Mouse (Mus musculus): ENCODE data around the gene Ldlrad1. TPM values are rescaled to one million over a fixed set of nuclear protein-coding genes. Genes with fewer than 3 reads are reported as not detected.

Ldlrad1 gene
- polyA plus RNA-seq, 1 experiment from 2014 or later, result not detected

GRCm38 (mm10) chr4:107247110-107247509 lies 38.1 kb downstream of the Ldlrad1 start:
- peaks cover 21% of the 10 kb centered on the region for H3K4me1 ChIP-seq
- WGBS, result 80% methylated on average over 9 of the region's 9 CpGs
- H3K27me3 ChIP-seq, result no peaks in the 10 kb centered on the region
- no peak overlapping the region for H3K4me3 ChIP-seq
- no peak overlapping the region for H3K9ac ChIP-seq (replicated peaks)
- 0 out of 2 replicates have a peak, but pooled peaks cover 12% of the 10 kb centered on the region for H3K36me3 ChIP-seq
- no peak overlapping the region for H3K27ac ChIP-seq (replicated peaks)
- no peak overlapping the region for H3K4me2 ChIP-seq (replicated peaks)
- no peaks in the 10 kb centered on the region for H3K9me3 ChIP-seq
- ATAC-seq (ENCODE audit: low FRiP score, low read depth), result no peak

- 84% methylated on average over 3 of the region's 3 CpGs for WGBS
- no peak overlapping the region for H3K4me2 ChIP-seq (replicated peaks)
- no peaks in the 10 kb centered on the region for H3K9me3 ChIP-seq
- no peak overlapping the region for H3K27ac ChIP-seq (replicated peaks)
- peaks cover 28% of the 10 kb centered on the region for H3K4me1 ChIP-seq
- no peaks in the 10 kb centered on the region for H3K27me3 ChIP-seq
- H3K36me3 ChIP-seq, result 0 out of 2 replicates have a peak, but pooled peaks cover 10% of the 10 kb centered on the region
- no peak overlapping the region for H3K4me3 ChIP-seq
- no peak overlapping the region for H3K9ac ChIP-seq (replicated peaks)
- no peak for ATAC-seq (ENCODE audit: low FRiP score, low read depth)
Measured at GRCm38 (mm10) chr4:107248061-107248460, 39.1 kb downstream of the Ldlrad1 start.

DNA sequence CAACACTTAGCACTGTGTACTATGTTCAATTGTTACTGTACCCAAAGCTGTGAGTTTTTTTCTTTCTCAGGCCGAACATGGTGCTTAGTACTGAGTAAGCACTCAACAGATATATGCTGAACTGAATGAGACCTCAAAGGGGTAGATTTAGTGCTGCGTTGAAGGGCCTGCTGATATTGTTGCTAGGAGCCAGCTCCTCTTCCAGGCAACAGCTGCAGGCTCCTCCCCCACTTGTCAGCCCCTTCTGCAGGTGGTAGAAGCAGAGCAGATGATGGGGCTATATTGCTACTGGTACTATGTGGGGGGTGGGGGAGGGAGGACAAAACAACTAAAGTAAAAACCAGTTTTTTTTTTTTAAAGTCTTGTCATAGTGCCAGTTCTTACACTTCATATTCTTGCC lies 40.5 kb downstream of the Ldlrad1 start:
- Histone ChIP-seq H3K9me3 (no peaks in the 10 kb centered on the region), H3K4me3 (no peak overlapping the region), H3K4me1 (peaks cover 27% of the 10 kb centered on the region), H3K27me3 (no peaks in the 10 kb centered on the region), H3K4me2 (replicated peaks) (no peak overlapping the region), H3K9ac (replicated peaks) (no peak overlapping the region), H3K36me3 (0 out of 2 replicates have a peak, but pooled peaks cover 8% of the 10 kb centered on the region), H3K27ac (replicated peaks) (no peak overlapping the region; the same call in 1 of the 2 replicates)
- no peak for ATAC-seq (ENCODE audit: low FRiP score, low read depth)
- WGBS, result 53% methylated on average over 2 of the region's 2 CpGs

- Histone ChIP-seq H3K4me2 (replicated peaks) (no peak overlapping the region), H3K4me1 (peaks cover 28% of the 10 kb centered on the region), H3K27me3 (no peaks in the 10 kb centered on the region), H3K27ac (replicated peaks) (no peak overlapping the region), H3K4me3 (no peak overlapping the region), H3K9ac (replicated peaks) (no peak overlapping the region), H3K36me3 (0 out of 2 replicates have a peak, but pooled peaks cover 8% of the 10 kb centered on the region), H3K9me3 (no peaks in the 10 kb centered on the region)
- no peak for ATAC-seq (ENCODE audit: low FRiP score, low read depth)
- WGBS, result 25% methylated on average over 4 of the region's 4 CpGs
Measured at GRCm38 (mm10) chr4:107250494-107250893, 41.5 kb downstream of the Ldlrad1 start.

DNA sequence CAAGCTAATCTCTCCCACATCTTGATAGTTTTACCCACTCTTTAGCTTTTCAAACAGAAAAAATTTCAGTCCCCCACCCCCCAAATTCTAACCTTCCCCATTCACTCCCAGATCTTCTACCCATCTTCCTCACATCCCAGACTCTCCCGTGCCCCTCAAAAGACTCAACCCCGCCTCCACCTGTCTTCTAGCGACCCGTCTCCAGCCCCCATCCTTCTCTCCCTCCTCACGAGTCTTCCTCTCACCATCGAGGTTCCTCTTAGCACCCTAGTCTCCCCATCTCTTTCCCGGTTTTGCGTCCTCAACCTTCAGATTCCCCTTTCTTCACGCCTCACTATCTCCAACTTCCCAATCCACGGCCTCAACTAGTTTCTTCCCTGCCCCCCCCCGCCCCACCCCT lies 43.5 kb downstream of the Ldlrad1 start:
- Histone ChIP-seq H3K4me1 (peaks cover 28% of the 10 kb centered on the region), H3K27me3 (no peaks in the 10 kb centered on the region), H3K9ac (replicated peaks) (peak overlapping the region; percentile 77), H3K27ac (replicated peaks) (no peak overlapping the region), H3K9me3 (no peaks in the 10 kb centered on the region), H3K36me3 (no peaks in the 10 kb centered on the region), H3K4me3 (peak overlapping the region; percentile 74), H3K4me2 (replicated peaks) (peak overlapping the region; percentile 76)
- ATAC-seq (ENCODE audit: low FRiP score, low read depth), result no peak
- WGBS, result under 1% methylated on average over 11 of the region's 11 CpGs

DNA sequence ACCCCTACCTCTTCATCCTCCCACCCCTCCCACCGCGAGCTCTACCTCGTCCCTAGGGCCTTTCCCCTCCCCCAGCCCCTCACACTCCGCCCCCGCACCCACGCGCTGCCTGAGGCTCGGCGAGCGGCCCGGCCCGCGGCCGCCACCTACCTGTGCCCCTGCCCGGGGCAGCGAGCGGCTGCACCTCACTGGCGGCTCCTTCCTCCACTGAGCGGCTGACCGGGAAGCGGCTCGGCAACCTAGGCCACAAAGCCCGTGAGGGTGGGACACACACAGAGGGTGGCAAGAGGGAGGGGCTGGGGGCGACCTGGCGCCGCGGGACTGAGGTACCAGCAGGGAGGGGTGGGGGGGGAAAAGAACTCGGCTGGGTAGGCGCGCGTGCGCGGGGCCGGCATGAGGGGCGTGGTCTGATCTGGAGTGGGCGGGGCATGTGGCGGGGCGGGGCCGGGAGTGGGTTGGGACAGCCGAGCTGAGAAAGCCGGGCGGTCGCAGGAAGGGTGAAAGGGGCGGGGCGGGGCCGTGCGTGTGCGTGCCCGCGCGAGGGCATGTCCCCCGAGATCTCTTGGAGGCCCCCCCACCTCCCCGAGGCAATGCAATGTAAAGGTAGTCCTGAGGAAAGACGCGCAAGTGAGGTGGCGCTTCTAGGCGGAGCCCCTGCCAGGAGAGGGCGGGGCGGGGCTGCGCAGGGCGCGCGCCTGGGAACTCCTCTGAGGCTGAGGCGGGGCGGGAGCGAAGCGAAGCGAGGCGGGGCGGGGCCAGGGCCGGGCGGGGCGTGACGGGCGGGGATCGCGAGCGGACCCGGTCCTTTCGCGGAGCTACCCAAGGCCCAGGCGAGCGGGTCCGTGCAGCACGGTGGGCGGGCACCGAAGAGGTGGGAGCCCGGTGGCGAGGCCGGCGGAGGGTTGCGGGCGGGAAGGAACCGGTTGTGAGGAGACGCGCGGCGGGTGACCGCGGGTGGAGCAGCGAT lies 44.4 kb downstream of the Ldlrad1 start, which contains the start of the genes Lrrc42 and Hspb11:
Gene Lrrc42 (minus strand): TSS at position 408 of the 967 bp plus-strand sequence.
Gene Hspb11 (plus strand): TSS at position 469 of the 967 bp plus-strand sequence.
- Histone ChIP-seq H3K4me1 (peaks cover 28% of the 10 kb centered on the region), H3K4me2 (replicated peaks) (peak within 1 kb of the TSS; percentile 76), H3K4me3 (peak within 1 kb of the TSS; percentile 74), H3K27me3 (no peaks in the 10 kb centered on the region), H3K9ac (replicated peaks) (peak within 1 kb of the TSS; percentile 77), H3K9me3 (no peaks in the 10 kb centered on the region), H3K36me3 (no peaks in the 10 kb centered on the region), H3K27ac (replicated peaks) (peak within 1 kb of the TSS; percentile 84)
- WGBS, result under 1% methylated on average over 90 of the region's 101 CpGs
- peak; percentile 95 for ATAC-seq (ENCODE audit: low FRiP score, low read depth)

- Histone ChIP-seq H3K27ac (replicated peaks) (peak overlapping the region; percentile 84), H3K4me1 (peaks cover 22% of the 10 kb centered on the region), H3K4me2 (replicated peaks) (peak overlapping the region; percentile 76), H3K27me3 (no peaks in the 10 kb centered on the region), H3K9ac (replicated peaks) (peak overlapping the region; percentile 77), H3K9me3 (no peaks in the 10 kb centered on the region), H3K36me3 (no peaks in the 10 kb centered on the region), H3K4me3 (peak overlapping the region; percentile 74)
- WGBS, result 25% methylated on average over 3 of the region's 3 CpGs
- ATAC-seq (ENCODE audit: low FRiP score, low read depth), result no peak
Measured at GRCm38 (mm10) chr4:107254414-107254813, 45.4 kb downstream of the Ldlrad1 start.

DNA sequence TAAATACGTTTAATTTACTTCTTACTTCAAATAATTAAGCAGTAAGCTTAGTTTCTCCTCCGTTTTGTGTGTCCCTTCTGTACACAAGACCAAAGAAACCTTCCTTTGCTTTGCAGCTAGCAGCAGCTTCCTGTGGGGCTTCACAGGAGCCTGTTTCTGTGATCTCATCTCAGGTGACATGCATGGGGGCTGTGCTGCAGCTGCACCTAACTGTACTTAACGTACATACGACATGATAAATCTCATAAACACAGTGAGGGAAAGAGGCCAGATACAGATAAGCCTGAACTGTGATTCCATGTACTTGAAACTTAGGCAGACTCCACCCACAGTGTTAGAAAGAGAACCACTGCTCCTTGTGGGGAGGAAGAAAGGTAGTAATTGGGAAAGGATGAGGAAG lies 51.0 kb downstream of the Ldlrad1 start:
- Histone ChIP-seq H3K4me2 (replicated peaks) (no peak overlapping the region), H3K36me3 (peaks cover 6% of the 10 kb centered on the region; the same call in 1 of the 2 replicates), H3K4me1 (no peaks in the 10 kb centered on the region), H3K27me3 (no peaks in the 10 kb centered on the region), H3K9ac (replicated peaks) (no peak overlapping the region), H3K27ac (replicated peaks) (no peak overlapping the region), H3K4me3 (no peak overlapping the region), H3K9me3 (no peaks in the 10 kb centered on the region)
- WGBS, result 78% methylated on average over 4 of the region's 4 CpGs
- no peak for ATAC-seq (ENCODE audit: low FRiP score, low read depth)

Other genes with a start within 250 kb of the Ldlrad1 start
- 91.0 and 91.9 TPM in 2 replicates for gene Mrpl37, start 142.3 kb upstream of the Ldlrad1 start, polyA plus RNA-seq (2016; fragmentation: Nextera tagmentation; extraction: Ambion mirVana)
- 5.8 and 9.5 TPM in 2 replicates for gene Cyb5rl, start 142.2 kb upstream of the Ldlrad1 start, polyA plus RNA-seq (2016; fragmentation: Nextera tagmentation; extraction: Ambion mirVana)
- 0.06 and 0.09 TPM in 2 replicates for gene Cdcp2, start 112.3 kb upstream of the Ldlrad1 start, polyA plus RNA-seq (2016; fragmentation: Nextera tagmentation; extraction: Ambion mirVana)
- 327 and 347 TPM in 2 replicates for gene Tmem59, start 30.8 kb upstream of the Ldlrad1 start, polyA plus RNA-seq (2016; fragmentation: Nextera tagmentation; extraction: Ambion mirVana)
- 28.3 and 37.2 TPM in 2 replicates for gene Tceanc2, start 30.1 kb upstream of the Ldlrad1 start, polyA plus RNA-seq (2016; fragmentation: Nextera tagmentation; extraction: Ambion mirVana)
- gene Lrrc42, start 44.4 kb downstream of the Ldlrad1 start, polyA plus RNA-seq (2016; fragmentation: Nextera tagmentation; extraction: Ambion mirVana), result 59.3 and 61.0 TPM in 2 replicates
- 37.2 and 39.1 TPM in 2 replicates for gene Hspb11, start 44.4 kb downstream of the Ldlrad1 start, polyA plus RNA-seq (2016; fragmentation: Nextera tagmentation; extraction: Ambion mirVana)
- not detected in 2 replicates for gene Dio1, start 98.0 kb downstream of the Ldlrad1 start, polyA plus RNA-seq (2016; fragmentation: Nextera tagmentation; extraction: Ambion mirVana)
- 39.6 and 41.9 TPM in 2 replicates for gene Yipf1, start 105.2 kb downstream of the Ldlrad1 start, polyA plus RNA-seq (2016; fragmentation: Nextera tagmentation; extraction: Ambion mirVana)
- gene Ndc1, start 158.6 kb downstream of the Ldlrad1 start, polyA plus RNA-seq (2016; fragmentation: Nextera tagmentation; extraction: Ambion mirVana), result 34.3 and 35.9 TPM in 2 replicates
- gene Glis1, start 225.4 kb downstream of the Ldlrad1 start, polyA plus RNA-seq (2016; fragmentation: Nextera tagmentation; extraction: Ambion mirVana), result 2.4 and 3.3 TPM in 2 replicates

Data from midbrain, embryonic 12.5 days (tissue).